Mouse (Mus musculus): ENCODE measurements around the gene Card19. TPM values are rescaled to one million over a fixed set of nuclear protein-coding genes. Genes with fewer than 3 reads are reported as not detected.

Gene Card19
- total and polyA plus RNA-seq, 3 experiments, result 138 to 234 (median 184) TPM

- no peaks in the 10 kb centered on the region for H3K27me3 ChIP-seq (ENCODE audit: control insufficient read depth, insufficient read depth, low read length)
- H3K9ac ChIP-seq (ENCODE audit: low read depth, low read length), result peak within 1 kb of the TSS; percentile 83
- DNase-seq, result peak; percentile 90
- under 1% methylated on average over 84 of the region's 87 CpGs for WGBS
- peak within 1 kb of the TSS; percentile 99 for H3K27ac ChIP-seq
- H3K79me2 ChIP-seq (replicated peaks; ENCODE audit: control insufficient read depth, insufficient read depth, low read length), result no peaks in the 10 kb centered on the region
- H3K4me3 ChIP-seq, result peak within 1 kb of the TSS; percentile 78
- TF ChIP-seq CTCF (IDR thresholded peaks at IDR 0.05) (no peak), EP300 (IDR thresholded peaks at IDR 0.05; ENCODE audit: insufficient read depth, low read depth, low read length) (peak; percentile 40; the same call in 1 of the 2 replicates), POLR2A (IDR thresholded peaks at IDR 0.05; ENCODE audit: insufficient read depth, low read depth, low read length) (peak; percentile 77)
- intact Hi-C loops (cut with DNase I), result no loop called here
- H3K4me1 ChIP-seq (ENCODE audit: control insufficient read depth, insufficient read depth, low read length), result peaks cover 26% of the 10 kb centered on the region
- no peaks in the 10 kb centered on the region for H3K36me3 ChIP-seq (ENCODE audit: control insufficient read depth, insufficient read depth, low read length)
Observed at GRCm38 (mm10) chr13:49187288-49188218, 28.3 kb downstream of the Card19 start, which contains the start of gene Ninj1. Gene Ninj1, plus strand, starts transcription at chr13:49187485.

DNA sequence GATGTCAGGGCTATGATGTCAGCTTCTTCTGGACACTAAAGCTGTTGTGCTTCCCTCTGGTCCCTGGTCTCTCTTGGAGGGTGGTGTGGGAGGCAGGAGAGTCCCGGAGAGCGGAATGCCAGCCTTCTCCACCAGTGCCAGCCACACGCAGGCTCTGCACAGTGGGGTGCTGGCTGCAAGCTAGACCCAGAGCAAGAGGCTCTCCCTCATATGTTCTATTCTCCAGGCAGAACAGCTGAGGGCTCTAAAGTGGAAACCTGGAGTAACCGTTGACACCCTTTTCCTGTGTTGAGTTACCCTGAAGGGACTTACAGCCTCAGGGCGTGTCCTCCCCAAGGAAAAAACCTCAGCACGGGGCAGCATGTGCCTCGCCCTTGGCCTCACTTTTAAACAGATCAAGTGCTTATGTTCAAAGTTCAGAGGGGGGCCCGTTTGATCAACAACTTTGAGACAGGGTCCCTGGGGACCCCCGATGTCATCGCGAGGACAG is 29.0 kb downstream of the Card19 start:
- H3K27me3 ChIP-seq (ENCODE audit: control insufficient read depth, insufficient read depth, low read length), result no peaks in the 10 kb centered on the region
- TF ChIP-seq CTCF (IDR thresholded peaks at IDR 0.05) (no peak), POLR2A (IDR thresholded peaks at IDR 0.05; ENCODE audit: insufficient read depth, low read depth, low read length) (no peak), EP300 (IDR thresholded peaks at IDR 0.05; ENCODE audit: insufficient read depth, low read depth, low read length) (no peak)
- H3K36me3 ChIP-seq (ENCODE audit: control insufficient read depth, insufficient read depth, low read length), result no peaks in the 10 kb centered on the region
- H3K4me1 ChIP-seq (ENCODE audit: control insufficient read depth, insufficient read depth, low read length), result peaks cover 26% of the 10 kb centered on the region
- no peak for DNase-seq
- no peaks in the 10 kb centered on the region for H3K79me2 ChIP-seq (replicated peaks; ENCODE audit: control insufficient read depth, insufficient read depth, low read length)
- 15% methylated on average over 11 of the region's 11 CpGs for WGBS
- H3K9ac ChIP-seq (ENCODE audit: low read depth, low read length), result peak overlapping the region; percentile 51
- intact Hi-C loops (cut with DNase I), result no loop called here
- peak overlapping the region; percentile 31; the same call in 1 of the 2 replicates for H3K4me3 ChIP-seq
- H3K27ac ChIP-seq, result peak overlapping the region; percentile 99

DNA sequence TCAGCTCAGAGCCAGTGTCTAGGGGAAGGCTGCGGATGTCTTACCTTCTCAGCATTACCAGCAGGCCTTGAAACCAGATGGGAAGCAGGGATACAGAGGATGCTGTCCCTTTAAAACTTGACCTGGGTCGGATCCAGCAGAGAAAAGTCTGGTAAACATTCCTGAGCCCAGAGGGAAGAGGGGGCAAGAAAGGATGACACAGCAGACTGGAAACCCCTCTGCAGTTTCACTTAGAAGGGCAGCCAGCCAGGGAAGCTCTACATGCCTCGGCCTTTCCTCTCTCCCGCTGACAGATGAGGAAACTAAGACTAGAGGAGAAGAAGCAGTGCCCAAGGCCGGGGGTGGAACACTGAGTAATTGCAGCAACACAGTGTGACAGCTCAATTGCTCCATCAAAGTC is 32.2 kb downstream of the Card19 start:
- TF ChIP-seq CTCF (IDR thresholded peaks at IDR 0.05) (no peak), EP300 (IDR thresholded peaks at IDR 0.05; ENCODE audit: insufficient read depth, low read depth, low read length) (no peak), POLR2A (IDR thresholded peaks at IDR 0.05; ENCODE audit: insufficient read depth, low read depth, low read length) (no peak)
- Histone ChIP-seq H3K36me3 (ENCODE audit: control insufficient read depth, insufficient read depth, low read length) (no peaks in the 10 kb centered on the region), H3K79me2 (replicated peaks; ENCODE audit: control insufficient read depth, insufficient read depth, low read length) (no peaks in the 10 kb centered on the region), H3K4me3 (no peak overlapping the region), H3K27ac (no peak overlapping the region), H3K27me3 (ENCODE audit: control insufficient read depth, insufficient read depth, low read length) (no peaks in the 10 kb centered on the region), H3K9ac (ENCODE audit: low read depth, low read length) (no peak overlapping the region), H3K4me1 (ENCODE audit: control insufficient read depth, insufficient read depth, low read length) (peaks cover 13% of the 10 kb centered on the region)
- intact Hi-C loops (cut with DNase I), result no loop called here
- peak in 1 of 2 experiments; percentile 31 for DNase-seq
- 56% methylated on average over 5 of the region's 5 CpGs for WGBS

DNA sequence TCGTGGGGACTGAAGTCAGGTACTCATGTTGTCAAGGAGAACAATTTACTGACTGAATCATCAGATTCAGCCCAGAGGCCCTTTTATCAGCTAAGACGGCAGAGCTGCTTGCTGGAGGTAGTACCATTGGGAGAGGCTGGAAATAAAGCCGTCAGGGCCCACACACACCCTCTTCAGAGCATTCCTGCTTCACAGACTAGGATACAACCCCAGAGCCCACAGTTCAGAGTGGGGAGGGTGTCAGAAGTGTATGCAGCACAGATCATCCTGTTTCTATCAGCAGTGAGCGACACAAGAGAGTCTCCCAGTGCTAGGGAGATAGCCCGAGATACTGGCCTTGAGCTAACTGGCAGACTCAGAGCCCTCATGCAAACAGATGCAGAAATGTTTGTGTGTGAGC is 32.7 kb downstream of the Card19 start:
- TF ChIP-seq CTCF (IDR thresholded peaks at IDR 0.05) (no peak), POLR2A (IDR thresholded peaks at IDR 0.05; ENCODE audit: insufficient read depth, low read depth, low read length) (no peak)
- 72% methylated on average over 5 of the region's 5 CpGs for WGBS
- no peak overlapping the region for H3K4me3 ChIP-seq
- no peaks in the 10 kb centered on the region for H3K27me3 ChIP-seq (ENCODE audit: control insufficient read depth, insufficient read depth, low read length)
- intact Hi-C loops (cut with DNase I), result no loop called here
- H3K9ac ChIP-seq (ENCODE audit: low read depth, low read length), result no peak overlapping the region
- no peaks in the 10 kb centered on the region for H3K36me3 ChIP-seq (ENCODE audit: control insufficient read depth, insufficient read depth, low read length)
- no peak overlapping the region for H3K27ac ChIP-seq
- H3K4me1 ChIP-seq (ENCODE audit: control insufficient read depth, insufficient read depth, low read length), result peaks cover 14% of the 10 kb centered on the region
- DNase-seq, result no peak
- no peaks in the 10 kb centered on the region for H3K79me2 ChIP-seq (replicated peaks; ENCODE audit: control insufficient read depth, insufficient read depth, low read length)

DNA sequence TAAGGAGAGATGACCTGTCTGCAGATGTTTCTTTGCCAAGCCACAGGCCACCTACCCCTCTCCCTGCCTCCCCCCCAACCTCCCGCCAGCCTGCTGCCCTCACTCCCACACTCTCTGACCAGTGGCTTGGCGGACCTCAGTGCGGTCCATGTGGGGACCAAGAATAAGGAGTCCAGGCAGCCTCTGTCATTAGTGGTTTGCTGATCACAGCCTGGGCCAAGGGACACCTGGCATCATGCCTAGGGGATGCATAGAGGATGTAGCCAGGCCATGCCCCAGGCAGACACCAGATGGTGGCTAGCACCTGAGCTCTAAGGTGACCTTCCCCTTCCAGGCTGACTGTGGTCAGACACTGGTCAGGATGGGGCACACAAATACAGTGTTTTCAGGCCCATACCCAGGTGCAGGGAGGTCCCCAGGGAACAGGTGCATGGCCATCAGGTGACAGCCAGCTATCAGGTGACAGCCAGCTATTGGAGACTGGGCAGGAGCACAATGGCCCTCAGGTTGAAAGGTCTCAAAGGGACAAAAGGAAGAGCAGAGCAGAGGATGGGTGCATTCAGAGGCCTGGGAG is 34.3 kb downstream of the Card19 start:
- Histone ChIP-seq H3K4me3 (no peak overlapping the region), H3K27me3 (ENCODE audit: control insufficient read depth, insufficient read depth, low read length) (no peaks in the 10 kb centered on the region), H3K4me1 (ENCODE audit: control insufficient read depth, insufficient read depth, low read length) (peaks cover 7% of the 10 kb centered on the region), H3K27ac (no peak overlapping the region), H3K9ac (ENCODE audit: low read depth, low read length) (no peak overlapping the region), H3K79me2 (replicated peaks; ENCODE audit: control insufficient read depth, insufficient read depth, low read length) (no peaks in the 10 kb centered on the region), H3K36me3 (ENCODE audit: control insufficient read depth, insufficient read depth, low read length) (no peaks in the 10 kb centered on the region)
- TF ChIP-seq POLR2A (IDR thresholded peaks at IDR 0.05; ENCODE audit: insufficient read depth, low read depth, low read length), result no peak
- WGBS, result 89% methylated on average over 3 of the region's 3 CpGs
- intact Hi-C loops (cut with DNase I), result no loop called here
- DNase-seq, result peak in 1 of 2 experiments; percentile 4

GRCm38 (mm10) chr13:49180691-49181090 is 35.1 kb downstream of the Card19 start:
- Histone ChIP-seq H3K27me3 (ENCODE audit: control insufficient read depth, insufficient read depth, low read length) (no peaks in the 10 kb centered on the region), H3K4me3 (no peak overlapping the region), H3K9ac (ENCODE audit: low read depth, low read length) (no peak overlapping the region), H3K4me1 (ENCODE audit: control insufficient read depth, insufficient read depth, low read length) (peaks cover 7% of the 10 kb centered on the region), H3K36me3 (ENCODE audit: control insufficient read depth, insufficient read depth, low read length) (no peaks in the 10 kb centered on the region), H3K79me2 (replicated peaks; ENCODE audit: control insufficient read depth, insufficient read depth, low read length) (no peaks in the 10 kb centered on the region), H3K27ac (no peak overlapping the region)
- intact Hi-C loops (cut with DNase I), result no loop called here
- TF ChIP-seq POLR2A (IDR thresholded peaks at IDR 0.05; ENCODE audit: insufficient read depth, low read depth, low read length) (no peak), CTCF (IDR thresholded peaks at IDR 0.05) (no peak), EP300 (IDR thresholded peaks at IDR 0.05; ENCODE audit: insufficient read depth, low read depth, low read length) (no peak)
- 59% methylated on average over 1 of the region's 1 CpGs for WGBS
- DNase-seq, result no peak

All from heart, adult 2 months (tissue).